Mouse (Mus musculus) liver, embryonic 15.5 days (tissue): ENCODE results near the gene Atp6v1e1. TPM values are rescaled to one million over a fixed set of nuclear protein-coding genes. Genes with fewer than 3 reads are reported as not detected.

Experiments
- ATAC-seq: fragments of 200-750 bp; cut with Nextera tagmentation; 2 replicates; pipeline ENCODE4 v1.8.0; 2017; ENCODE audit warnings: moderate number of reproducible peaks, mild to moderate bottlenecking, moderate library complexity; ENCODE audit not compliant: insufficient read depth
- H3K27ac ChIP-seq: fragments of 300-500 bp; sonication (generic); replicated peaks from 2 replicates; pipeline ENCODE4 v1.5.1; 2015; ENCODE audit warnings: mild to moderate bottlenecking, inconsistent platforms
- H3K27me3 ChIP-seq: fragments of 300-500 bp; sonication (generic); 2 replicates; pipeline ENCODE4 v1.6.1; 2015; ENCODE audit warnings: mild to moderate bottlenecking, inconsistent platforms
- H3K36me3 ChIP-seq: fragments of 300-500 bp; sonication (generic); replicated peaks from 2 replicates; pipeline ENCODE4 v1.6.1; 2015; ENCODE audit warnings: moderate library complexity, mild to moderate bottlenecking, inconsistent platforms
- H3K4me1 ChIP-seq: fragments of 300-500 bp; sonication (generic); replicated peaks from 2 replicates; pipeline ENCODE4 v1.6.1; 2015; ENCODE audit warnings: inconsistent platforms
- H3K4me2 ChIP-seq: fragments of 300-500 bp; sonication (generic); 2 replicates; pipeline ENCODE4 v1.6.1; 2015; ENCODE audit warnings: moderate library complexity, mild to moderate bottlenecking, inconsistent platforms
- H3K4me3 ChIP-seq: fragments of 300-500 bp; sonication (generic); replicated peaks from 2 replicates; pipeline ENCODE4 v1.5.1; 2015; ENCODE audit warnings: mild to moderate bottlenecking, inconsistent platforms
- H3K9ac ChIP-seq: fragments of 300-500 bp; sonication (generic); 2 replicates; pipeline ENCODE4 v1.6.1; 2015; ENCODE audit warnings: moderate library complexity, mild to moderate bottlenecking, inconsistent platforms
- H3K9me3 ChIP-seq: fragments of 300-500 bp; sonication (generic); replicated peaks from 2 replicates; pipeline ENCODE4 v1.6.1; 2016; ENCODE audit warnings: inconsistent platforms
- WGBS: fragments of 180-500 bp; shearing (Covaris S2); methylation state at CpG from one replicate; pipeline ENCODE4 v1.1.7; 2015; ENCODE audit warnings: mixed read lengths; ENCODE audit not compliant: insufficient replicate concordance; 5-methylcytosine and 5-hydroxymethylcytosine counted together
- polyA plus RNA-seq: library from polyadenylated mRNA; unstranded; fragments of >200 nt; fragmentation: Nextera tagmentation; extraction: Ambion mirVana; gene quantifications from 2 replicates; pipeline ENCODE4 v1.2.1, GENCODE M21; 2015

Atp6v1e1 gene
- polyA plus RNA-seq, 1 experiment from 2014 or later: 155 TPM

GRCm38 (mm10) chr6:120836389-120837151 lies 14.0 kb upstream of the Atp6v1e1 start:
- Histone ChIP-seq H3K27ac (peak overlapping the region; percentile 96), H3K4me3 (peak overlapping the region; percentile 87), H3K9me3 (no peaks in the 10 kb centered on the region), H3K4me1 (peaks cover 75% of the 10 kb centered on the region), H3K27me3 (no peaks in the 10 kb centered on the region), H3K36me3 (peaks cover 25% of the 10 kb centered on the region), H3K9ac (peak overlapping the region; percentile 99), H3K4me2 (peak overlapping the region; percentile 77)
- 2% methylated on average over 37 of the region's 37 CpGs for WGBS
- ATAC-seq: peak; percentile 40

DNA sequence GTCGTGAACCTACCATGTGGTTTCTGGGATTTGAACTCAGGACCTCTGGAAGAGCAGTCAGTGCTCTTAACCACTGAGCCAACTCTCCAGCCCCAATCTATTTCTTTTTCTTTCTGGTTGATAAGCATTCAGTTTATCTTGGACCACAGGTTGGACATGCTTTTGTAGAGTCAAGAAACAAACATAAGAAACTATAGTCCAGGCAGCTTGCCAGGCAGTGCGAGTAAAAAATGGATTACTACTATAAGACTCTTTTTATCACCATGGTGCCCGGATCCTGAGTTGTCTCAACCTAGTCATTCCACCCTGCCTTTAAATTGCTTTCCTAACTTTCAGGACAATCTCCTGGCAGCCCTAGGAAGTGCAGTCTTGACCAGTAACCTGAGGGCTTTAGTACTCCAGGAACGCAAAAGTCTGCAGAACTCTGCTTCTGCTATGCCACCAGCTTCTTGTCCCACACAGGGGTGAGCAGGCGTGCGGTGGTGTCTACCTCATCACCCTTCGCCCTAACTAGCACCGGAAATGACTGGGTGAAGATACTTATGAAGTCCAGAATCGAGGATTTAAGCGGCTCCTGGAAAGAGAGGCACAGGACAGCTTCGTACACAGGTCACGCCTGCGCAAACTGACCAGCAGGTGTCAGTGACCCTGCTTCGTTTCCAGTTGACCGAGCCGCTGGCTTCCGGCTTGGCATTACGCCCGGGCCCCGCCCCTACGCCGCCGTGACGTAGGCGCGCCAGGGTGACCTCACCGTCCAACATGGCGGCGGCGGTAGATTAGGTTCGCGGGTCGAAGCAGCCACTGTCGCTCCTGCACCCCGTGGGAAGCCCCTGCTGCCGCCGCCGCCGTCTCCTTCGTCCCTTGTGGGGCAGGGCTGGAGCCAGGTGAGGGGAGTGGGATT lies 13.1 kb upstream of the Atp6v1e1 start, which contains the start of gene Bcl2l13:
TSS of gene Bcl2l13 (plus strand) at position 739 of the 901 bp plus-strand sequence.
- Histone ChIP-seq H3K27me3 (no peaks in the 10 kb centered on the region), H3K4me1 (peaks cover 78% of the 10 kb centered on the region), H3K9ac (peak within 1 kb of the TSS; percentile 99), H3K4me3 (peak within 1 kb of the TSS; percentile 87), H3K36me3 (peaks cover 22% of the 10 kb centered on the region), H3K27ac (peak within 1 kb of the TSS; percentile 96), H3K9me3 (no peaks in the 10 kb centered on the region), H3K4me2 (peak within 1 kb of the TSS; percentile 77)
- ATAC-seq: peak; percentile 71
- WGBS: 2% methylated on average over 40 of the region's 40 CpGs

DNA sequence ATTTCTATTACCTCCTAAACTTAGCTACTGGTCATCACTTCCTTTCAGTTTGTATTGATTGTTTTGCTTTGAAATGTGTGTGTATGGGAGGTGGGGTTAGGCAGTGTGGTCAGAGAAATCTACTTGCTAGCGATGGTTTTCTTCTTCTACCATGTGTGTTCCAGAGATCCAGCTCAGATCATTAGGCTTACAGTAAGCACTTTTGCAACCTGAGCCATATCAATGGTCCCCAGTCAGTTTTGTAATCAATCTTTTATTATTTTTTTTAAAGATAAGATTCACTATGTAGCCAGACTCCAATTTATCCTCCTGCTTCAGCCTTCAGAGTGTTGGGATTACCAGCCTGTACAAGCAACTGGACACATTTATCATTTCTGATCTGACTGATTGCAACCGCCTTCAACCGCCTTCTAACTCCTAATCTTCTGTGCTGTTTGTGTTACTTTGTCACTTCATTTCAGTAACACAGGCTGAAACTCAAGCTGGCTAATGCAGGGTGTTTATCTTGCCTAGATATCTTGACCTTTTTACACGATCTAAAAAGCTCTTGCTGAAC lies 12.3 kb upstream of the Atp6v1e1 start:
- peak overlapping the region; percentile 96 for H3K27ac ChIP-seq
- peaks cover 14% of the 10 kb centered on the region for H3K36me3 ChIP-seq
- H3K9ac ChIP-seq: no peak overlapping the region
- WGBS: 21% methylated on average over 4 of the region's 4 CpGs
- H3K9me3 ChIP-seq: no peaks in the 10 kb centered on the region
- no peak for ATAC-seq
- peak overlapping the region; percentile 77 for H3K4me2 ChIP-seq
- H3K4me3 ChIP-seq: peak overlapping the region; percentile 87; the same call in 1 of the 2 replicates
- no peaks in the 10 kb centered on the region for H3K27me3 ChIP-seq
- peaks cover 77% of the 10 kb centered on the region for H3K4me1 ChIP-seq

DNA sequence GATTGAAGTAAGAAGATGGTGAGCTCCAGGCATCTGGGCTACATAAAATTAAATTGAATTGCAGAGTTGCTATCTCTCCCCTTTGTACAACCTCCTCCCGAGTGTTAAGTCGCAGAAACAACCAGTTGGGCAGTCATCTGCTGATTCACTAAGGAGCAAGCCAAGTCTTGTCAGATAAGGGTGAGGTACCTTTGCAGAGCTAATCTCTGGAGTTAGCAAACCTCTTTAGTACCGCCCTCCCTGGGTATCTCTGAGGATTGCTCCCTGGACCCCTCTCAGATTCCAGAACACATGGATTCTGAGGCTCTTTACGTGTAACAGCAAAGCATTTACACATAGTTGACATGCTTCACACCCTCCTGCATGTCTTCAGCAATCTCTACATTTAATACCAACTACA lies 9.5 kb upstream of the Atp6v1e1 start:
- peak; percentile 63 for ATAC-seq
- H3K27me3 ChIP-seq: no peaks in the 10 kb centered on the region
- peak overlapping the region; percentile 57 for H3K9ac ChIP-seq
- WGBS: 22% methylated on average over 4 of the region's 4 CpGs
- no peaks in the 10 kb centered on the region for H3K36me3 ChIP-seq
- H3K4me1 ChIP-seq: peaks cover 74% of the 10 kb centered on the region
- H3K27ac ChIP-seq: peak overlapping the region; percentile 100
- 0 out of 2 replicates have a peak overlapping the region, but pooled peaks have one; percentile 19 for H3K4me3 ChIP-seq
- H3K4me2 ChIP-seq: peak overlapping the region; percentile 60
- no peaks in the 10 kb centered on the region for H3K9me3 ChIP-seq

DNA sequence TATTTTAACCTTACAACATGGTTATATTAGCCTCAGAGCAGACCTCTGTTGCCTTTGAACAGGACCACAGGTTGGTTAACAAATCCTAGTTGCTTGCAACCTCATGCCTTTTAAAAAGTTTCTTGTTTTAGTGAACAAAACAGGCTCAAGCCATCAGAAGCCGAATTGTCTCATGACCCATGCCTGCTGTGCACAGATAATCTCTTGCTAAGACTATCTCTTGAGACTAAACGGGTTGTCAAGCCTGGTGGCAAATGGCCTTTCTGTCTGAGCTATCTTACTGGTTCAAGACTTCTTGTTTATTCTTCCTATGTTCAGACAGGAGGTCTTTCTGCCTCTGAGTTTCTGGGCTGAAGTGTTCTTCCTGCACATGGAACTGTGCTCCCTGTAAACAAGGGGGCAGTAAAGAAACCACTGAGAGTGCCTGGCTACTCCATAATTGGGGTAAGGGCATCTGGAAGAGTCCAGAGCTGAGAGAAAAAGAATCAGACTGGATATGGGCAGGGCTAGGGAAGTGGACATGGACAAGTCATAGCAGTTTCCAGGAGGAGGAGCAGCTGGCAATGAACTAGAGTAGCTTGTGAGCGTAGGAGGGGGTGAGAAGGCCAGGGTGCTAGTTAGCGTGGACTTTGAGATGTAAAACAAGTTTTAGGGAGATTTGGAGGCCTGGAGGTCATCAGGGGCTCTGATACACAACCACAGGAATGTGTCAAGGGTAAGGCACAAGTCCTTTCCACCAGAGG lies 8.4 kb upstream of the Atp6v1e1 start:
- Histone ChIP-seq H3K36me3 (no peaks in the 10 kb centered on the region), H3K27me3 (no peaks in the 10 kb centered on the region), H3K9ac (peak overlapping the region; percentile 57), H3K27ac (peak overlapping the region; percentile 100), H3K4me2 (peak overlapping the region; percentile 60), H3K9me3 (no peaks in the 10 kb centered on the region), H3K4me1 (peaks cover 73% of the 10 kb centered on the region), H3K4me3 (peak overlapping the region; percentile 19)
- WGBS: 8% methylated on average over 4 of the region's 4 CpGs
- ATAC-seq: peak; percentile 58

DNA sequence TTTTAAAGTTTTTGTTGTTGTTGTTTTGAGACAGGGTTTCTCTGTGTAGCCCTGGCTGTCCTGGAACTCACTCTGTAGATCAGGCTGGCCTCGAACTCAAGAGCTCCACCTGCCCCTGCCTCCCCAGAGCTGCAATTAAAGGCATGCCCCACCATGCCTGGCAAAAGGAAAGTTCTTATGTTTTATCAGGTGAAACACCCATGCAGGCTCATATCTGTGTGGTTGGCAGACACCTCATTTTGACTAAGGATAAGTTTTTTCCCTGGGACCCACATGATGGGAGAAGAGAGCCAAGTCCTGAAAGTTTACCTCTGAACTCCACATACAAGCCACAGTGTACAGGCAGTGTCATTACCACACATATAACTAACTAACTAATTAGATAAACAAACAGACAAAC lies 7.5 kb upstream of the Atp6v1e1 start:
- peak overlapping the region; percentile 25; the same call in 1 of the 2 replicates for H3K4me2 ChIP-seq
- H3K9ac ChIP-seq: no peak overlapping the region
- no peaks in the 10 kb centered on the region for H3K36me3 ChIP-seq
- H3K27ac ChIP-seq: peak overlapping the region; percentile 100
- ATAC-seq: peak; percentile 73
- H3K4me1 ChIP-seq: peaks cover 66% of the 10 kb centered on the region
- no peak overlapping the region for H3K4me3 ChIP-seq
- H3K9me3 ChIP-seq: no peaks in the 10 kb centered on the region
- 11% methylated on average over 1 of the region's 1 CpGs for WGBS
- no peaks in the 10 kb centered on the region for H3K27me3 ChIP-seq

- H3K27me3 ChIP-seq: no peaks in the 10 kb centered on the region
- WGBS: 45% methylated on average over 10 of the region's 10 CpGs
- no peak for ATAC-seq
- peak overlapping the region; percentile 100 for H3K4me3 ChIP-seq
- peak overlapping the region; percentile 49; the same call in 1 of the 2 replicates for H3K9ac ChIP-seq
- no peaks in the 10 kb centered on the region for H3K9me3 ChIP-seq
- H3K27ac ChIP-seq: peak overlapping the region; percentile 98
- peaks cover 23% of the 10 kb centered on the region for H3K36me3 ChIP-seq
- peak overlapping the region; percentile 74 for H3K4me2 ChIP-seq
- H3K4me1 ChIP-seq: peaks cover 35% of the 10 kb centered on the region
Measured at GRCm38 (mm10) chr6:120822937-120823614, 483 bp upstream of the Atp6v1e1 start.

- Histone ChIP-seq H3K9ac (peak overlapping the region; percentile 93), H3K4me2 (peak overlapping the region; percentile 74), H3K27ac (peak overlapping the region; percentile 98), H3K4me3 (peak overlapping the region; percentile 100), H3K27me3 (no peaks in the 10 kb centered on the region), H3K4me1 (peaks cover 33% of the 10 kb centered on the region), H3K9me3 (0 out of 2 replicates have a peak, but pooled peaks cover 4% of the 10 kb centered on the region), H3K36me3 (peaks cover 33% of the 10 kb centered on the region)
- ATAC-seq: no peak
- 22% methylated on average over 5 of the region's 5 CpGs for WGBS
Measured at GRCm38 (mm10) chr6:120821715-120822114, 878 bp downstream of the Atp6v1e1 start.

DNA sequence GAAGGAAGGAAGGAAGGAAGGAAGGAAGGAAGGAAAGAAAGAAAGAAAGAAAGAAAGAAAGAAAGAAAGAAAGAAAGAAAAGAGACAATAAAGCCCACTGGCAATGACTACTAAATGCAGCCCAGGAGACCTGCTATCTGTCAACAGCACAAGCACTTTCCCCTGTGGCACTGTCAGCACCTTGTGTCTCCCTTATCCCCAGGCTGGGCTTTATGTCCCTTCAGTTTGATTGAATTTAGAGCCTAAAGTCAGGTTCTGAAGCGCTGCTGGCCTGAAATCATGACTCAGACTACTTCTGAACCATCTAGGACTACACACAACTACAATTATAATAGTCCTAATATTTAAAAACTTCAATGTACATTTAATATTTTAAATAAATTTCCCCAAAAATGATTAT lies 1.7 kb downstream of the Atp6v1e1 start:
- peak overlapping the region; percentile 98 for H3K27ac ChIP-seq
- H3K27me3 ChIP-seq: no peaks in the 10 kb centered on the region
- 51% methylated on average over 1 of the region's 1 CpGs for WGBS
- H3K36me3 ChIP-seq: peaks cover 33% of the 10 kb centered on the region
- peaks cover 33% of the 10 kb centered on the region for H3K4me1 ChIP-seq
- H3K9ac ChIP-seq: peak overlapping the region; percentile 93
- H3K4me3 ChIP-seq: peak overlapping the region; percentile 100
- H3K4me2 ChIP-seq: peak overlapping the region; percentile 74
- peak; percentile 45 for ATAC-seq
- 0 out of 2 replicates have a peak, but pooled peaks cover 4% of the 10 kb centered on the region for H3K9me3 ChIP-seq

DNA sequence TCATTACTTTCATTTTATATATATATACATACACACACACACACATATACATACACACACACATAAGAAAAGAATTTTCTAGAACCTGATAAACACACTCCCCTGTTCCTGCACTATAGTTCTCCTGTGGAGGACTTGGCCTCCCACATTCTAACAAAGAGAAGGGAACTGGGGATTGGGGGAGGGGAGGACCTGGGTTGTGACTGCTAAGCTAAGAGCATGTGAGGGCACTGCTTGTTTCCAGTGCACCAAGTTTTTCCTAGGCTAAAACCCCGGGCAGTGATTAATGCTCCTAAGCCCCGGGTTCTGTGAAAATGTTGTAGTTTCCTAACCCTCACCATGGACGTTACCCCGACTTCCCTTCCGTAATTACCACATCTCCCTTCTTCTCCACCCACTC lies 2.4 kb downstream of the Atp6v1e1 start:
- Histone ChIP-seq H3K27ac (peak overlapping the region; percentile 61), H3K4me2 (peak overlapping the region; percentile 74), H3K4me1 (peaks cover 33% of the 10 kb centered on the region), H3K9me3 (0 out of 2 replicates have a peak, but pooled peaks cover 4% of the 10 kb centered on the region), H3K9ac (peak overlapping the region; percentile 93; the same call in 1 of the 2 replicates), H3K36me3 (peaks cover 33% of the 10 kb centered on the region), H3K4me3 (peak overlapping the region; percentile 100), H3K27me3 (no peaks in the 10 kb centered on the region)
- WGBS: 55% methylated on average over 5 of the region's 5 CpGs
- no peak for ATAC-seq
